Mouse (Mus musculus) G1E (cell line): ENCODE measurements around the gene Slc45a1.

ENCODE experiments used
- CTCF ChIP-seq: IDR thresholded peaks from 2 replicates; pipeline ENCODE4 v1.5.1; 2012; ENCODE audit warnings: low read depth, low read length, inconsistent platforms, mixed read lengths
- GATA1 ChIP-seq: IDR thresholded peaks from 2 replicates; pipeline ENCODE4 v1.6.1; 2012; ENCODE audit warnings: borderline replicate concordance, low read length, inconsistent platforms, mixed read lengths
- POLR2AphosphoS5 ChIP-seq: IDR thresholded peaks from 2 replicates; pipeline ENCODE4 v1.6.1; 2012; ENCODE audit warnings: low read depth, low read length, inconsistent platforms; ENCODE audit not compliant: insufficient replicate concordance

GRCm38 (mm10) chr4:150665806-150666205 lies 13.8 kb upstream of the Slc45a1 start:
- no peak for TF ChIP-seq CTCF
- TF ChIP-seq GATA1 = no peak
- no peak for TF ChIP-seq POLR2AphosphoS5
